Mouse (Mus musculus) neural tube, embryonic 13.5 days (tissue): ENCODE results near the gene Pax7. TPM values are rescaled to one million over a fixed set of nuclear protein-coding genes. Genes with fewer than 3 reads are reported as not detected.

Experiments used
- ATAC-seq: fragments of 200-750 bp; cut with Nextera tagmentation; 2 replicates; pipeline ENCODE4 v1.8.0; 2017; ENCODE audit warnings: low read depth, mild to moderate bottlenecking, moderate TSS enrichment, moderate library complexity
- H3K27ac ChIP-seq: fragments of 300-500 bp; sonication (generic); replicated peaks from 2 replicates; pipeline ENCODE4 v1.5.1; 2015; ENCODE audit warnings: moderate library complexity, mild to moderate bottlenecking, inconsistent platforms
- H3K27me3 ChIP-seq: fragments of 300-500 bp; sonication (generic); 2 replicates; pipeline ENCODE4 v1.6.1; 2015; ENCODE audit warnings: mild to moderate bottlenecking, inconsistent platforms
- H3K36me3 ChIP-seq: fragments of 300-500 bp; sonication (generic); 2 replicates; pipeline ENCODE4 v1.6.1; 2015; ENCODE audit warnings: mild to moderate bottlenecking, inconsistent platforms
- H3K4me1 ChIP-seq: fragments of 300-500 bp; sonication (generic); replicated peaks from 2 replicates; pipeline ENCODE4 v1.6.1; 2015; ENCODE audit warnings: inconsistent platforms
- H3K4me2 ChIP-seq: fragments of 300-500 bp; sonication (generic); 2 replicates; pipeline ENCODE4 v1.6.1; 2015; ENCODE audit warnings: inconsistent platforms, mild to moderate bottlenecking, moderate library complexity
- H3K4me3 ChIP-seq: fragments of 300-500 bp; sonication (generic); 2 replicates; pipeline ENCODE4 v1.5.1; 2015; ENCODE audit warnings: mild to moderate bottlenecking, inconsistent platforms
- H3K9ac ChIP-seq: fragments of 300-500 bp; sonication (generic); 2 replicates; pipeline ENCODE4 v1.6.1; 2015; ENCODE audit warnings: moderate library complexity, mild to moderate bottlenecking, inconsistent platforms
- H3K9me3 ChIP-seq: fragments of 300-500 bp; sonication (generic); 2 replicates; pipeline ENCODE4 v1.6.1; 2016; ENCODE audit warnings: inconsistent platforms
- WGBS: fragments of 180-500 bp; shearing (Covaris S2); methylation state at CpG from one replicate; pipeline ENCODE4 v1.1.7; 2015; 5-methylcytosine and 5-hydroxymethylcytosine counted together
- polyA plus RNA-seq: library from polyadenylated mRNA; unstranded; fragments of >200 nt; fragmentation: Nextera tagmentation; extraction: Ambion mirVana; gene quantifications from 2 replicates; pipeline ENCODE4 v1.2.1, GENCODE M21; 2015

Pax7 gene
- polyA plus RNA-seq: 0.50 and 0.70 TPM in 2 replicates

DNA sequence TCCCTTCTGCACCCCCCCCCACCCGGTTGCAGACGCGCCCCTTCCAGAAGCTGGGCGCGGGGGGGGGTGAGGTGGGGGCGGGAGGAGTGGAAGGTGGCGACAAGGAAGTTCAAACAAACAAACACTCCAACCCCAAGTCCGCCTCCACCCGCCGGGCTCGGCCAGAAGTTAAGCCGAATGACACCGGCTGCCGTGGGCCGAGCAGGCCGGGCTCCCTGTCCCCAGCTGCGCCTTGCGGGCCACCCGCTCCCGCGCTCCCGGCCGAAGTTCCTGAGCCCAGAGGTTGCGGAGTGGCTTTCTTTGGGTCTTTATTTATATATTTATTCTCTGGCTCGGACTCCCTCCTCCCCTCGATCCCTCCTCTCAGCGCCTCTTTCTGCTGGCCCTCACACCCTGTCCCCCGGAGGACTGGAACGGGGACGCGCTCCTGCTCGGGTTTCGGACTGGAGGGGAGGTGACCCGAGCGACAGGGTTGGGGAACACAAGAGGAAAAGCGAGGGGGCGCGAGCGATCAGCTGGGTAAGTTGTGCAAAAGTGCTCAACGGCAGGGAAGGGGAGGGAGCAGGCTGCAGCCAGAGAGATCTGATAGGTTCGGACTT lies at the start of gene Pax7:
Gene Pax7, minus strand, starts transcription at position 493 of the 599 bp plus-strand sequence.
- under 1% methylated on average over 36 of the region's 41 CpGs for WGBS
- Histone ChIP-seq H3K36me3 (no peaks in the 10 kb centered on the region), H3K4me3 (peak within 1 kb of the TSS; percentile 39), H3K27ac (peak within 1 kb of the TSS; percentile 59; the same call in 1 of the 2 replicates), H3K4me1 (peaks cover 97% of the 10 kb centered on the region), H3K9ac (peak within 1 kb of the TSS; percentile 59), H3K27me3 (peaks cover 97% of the 10 kb centered on the region), H3K9me3 (no peaks in the 10 kb centered on the region), H3K4me2 (peak within 1 kb of the TSS; percentile 58)
- no peak for ATAC-seq

GRCm38 (mm10) chr4:139881796-139882195 lies 48.5 kb upstream of the Pax7 start:
- Histone ChIP-seq H3K4me3 (no peak overlapping the region), H3K4me2 (no peak overlapping the region), H3K36me3 (no peaks in the 10 kb centered on the region), H3K27ac (no peak overlapping the region), H3K4me1 (no peaks in the 10 kb centered on the region), H3K9ac (no peak overlapping the region), H3K9me3 (no peaks in the 10 kb centered on the region), H3K27me3 (no peaks in the 10 kb centered on the region; the same call in 1 of the 2 replicates)
- no peak for ATAC-seq

- WGBS: 73% methylated on average over 7 of the region's 7 CpGs
- no peak overlapping the region for H3K4me2 ChIP-seq
Measured at GRCm38 (mm10) chr4:139879324-139879723, 46.0 kb upstream of the Pax7 start.

DNA sequence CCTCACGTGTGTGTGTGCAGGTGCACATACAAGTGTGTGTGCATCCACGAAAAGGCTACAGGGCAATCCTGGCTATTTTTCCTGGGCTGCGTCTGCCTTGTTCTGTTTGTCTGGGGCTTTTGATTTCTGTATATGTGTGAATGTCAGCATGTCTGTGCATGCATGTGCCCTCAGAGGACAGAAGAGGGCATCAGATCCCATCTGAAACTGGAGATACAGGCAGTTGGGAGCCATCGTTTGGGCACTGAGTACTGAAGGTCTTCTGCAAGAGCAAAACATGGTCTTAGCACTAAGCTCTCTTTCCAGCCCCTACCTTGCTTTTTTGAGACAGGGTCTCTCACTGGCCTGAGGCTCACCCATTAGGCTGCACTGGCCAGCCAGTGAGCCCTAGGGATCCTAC lies 45.1 kb upstream of the Pax7 start:
- Histone ChIP-seq H3K4me3 (no peak overlapping the region), H3K4me1 (no peaks in the 10 kb centered on the region), H3K27me3 (no peaks in the 10 kb centered on the region; the same call in 1 of the 2 replicates), H3K9me3 (no peaks in the 10 kb centered on the region; the same call in 1 of the 2 replicates), H3K36me3 (no peaks in the 10 kb centered on the region), H3K9ac (no peak overlapping the region), H3K27ac (no peak overlapping the region), H3K4me2 (no peak overlapping the region)
- 69% methylated on average over 4 of the region's 4 CpGs for WGBS
- no peak for ATAC-seq

More at GRCm38 (mm10) chr4:139879324-139879723, 46.0 kb upstream of the Pax7 start:
- no peak for ATAC-seq
- Histone ChIP-seq H3K36me3 (no peaks in the 10 kb centered on the region), H3K9ac (no peak overlapping the region), H3K4me3 (no peak overlapping the region), H3K27me3 (no peaks in the 10 kb centered on the region; the same call in 1 of the 2 replicates), H3K9me3 (no peaks in the 10 kb centered on the region), H3K27ac (no peak overlapping the region), H3K4me1 (no peaks in the 10 kb centered on the region)

- no peaks in the 10 kb centered on the region; the same call in 1 of the 2 replicates for H3K9me3 ChIP-seq
- no peak overlapping the region for H3K27ac ChIP-seq
- H3K9ac ChIP-seq: no peak overlapping the region
- H3K27me3 ChIP-seq: no peaks in the 10 kb centered on the region; the same call in 1 of the 2 replicates
- no peak overlapping the region for H3K4me3 ChIP-seq
- no peaks in the 10 kb centered on the region for H3K4me1 ChIP-seq
- ATAC-seq: peak; percentile 75; the same call in 1 of the 2 replicates
- 12% methylated on average over 4 of the region's 4 CpGs for WGBS
- H3K36me3 ChIP-seq: no peaks in the 10 kb centered on the region
- H3K4me2 ChIP-seq: no peak overlapping the region
Measured at GRCm38 (mm10) chr4:139877269-139877668, 43.9 kb upstream of the Pax7 start.

DNA sequence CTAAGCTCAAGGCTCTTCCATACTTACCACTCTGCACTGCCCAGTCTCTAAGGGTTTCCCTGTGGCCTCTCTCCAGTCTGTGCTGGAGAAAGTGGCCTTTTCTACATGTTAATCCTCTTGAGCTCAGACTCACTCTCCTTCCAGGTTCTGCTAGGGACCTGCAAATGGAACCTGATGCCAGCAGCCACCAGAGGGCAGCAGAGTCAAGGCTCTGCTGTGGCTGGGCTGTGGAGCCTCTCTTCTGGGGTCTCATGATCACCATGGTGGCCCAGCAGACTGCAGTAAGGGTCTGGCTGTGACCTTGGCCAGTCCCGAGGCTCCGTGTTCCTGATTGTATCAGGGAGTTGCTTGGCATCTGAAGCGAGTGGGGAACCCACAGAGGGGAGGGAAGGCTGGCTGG lies 39.3 kb upstream of the Pax7 start:
- H3K27ac ChIP-seq: no peak overlapping the region
- H3K4me1 ChIP-seq: no peaks in the 10 kb centered on the region
- no peaks in the 10 kb centered on the region for H3K36me3 ChIP-seq
- no peaks in the 10 kb centered on the region; the same call in 1 of the 2 replicates for H3K9me3 ChIP-seq
- H3K27me3 ChIP-seq: no peaks in the 10 kb centered on the region
- no peak overlapping the region for H3K4me3 ChIP-seq
- peak; percentile 70; the same call in 1 of the 2 replicates for ATAC-seq
- H3K4me2 ChIP-seq: no peak overlapping the region
- no peak overlapping the region for H3K9ac ChIP-seq
- WGBS: 9% methylated on average over 3 of the region's 3 CpGs

GRCm38 (mm10) chr4:139871699-139872098 lies 38.4 kb upstream of the Pax7 start:
- Histone ChIP-seq H3K27ac (no peak overlapping the region), H3K9me3 (no peaks in the 10 kb centered on the region; the same call in 1 of the 2 replicates), H3K4me1 (no peaks in the 10 kb centered on the region), H3K4me2 (no peak overlapping the region), H3K27me3 (no peaks in the 10 kb centered on the region), H3K9ac (no peak overlapping the region), H3K36me3 (no peaks in the 10 kb centered on the region), H3K4me3 (no peak overlapping the region)
- peak; percentile 44; the same call in 1 of the 2 replicates for ATAC-seq
- 20% methylated on average over 12 of the region's 12 CpGs for WGBS

- WGBS: 90% methylated on average over 1 of the region's 1 CpGs
- H3K9me3 ChIP-seq: 0 out of 2 replicates have a peak, but pooled peaks cover 4% of the 10 kb centered on the region
- peaks cover 11% of the 10 kb centered on the region for H3K27me3 ChIP-seq
- H3K36me3 ChIP-seq: no peaks in the 10 kb centered on the region
- no peak overlapping the region for H3K4me2 ChIP-seq
- H3K4me3 ChIP-seq: no peak overlapping the region
- ATAC-seq: no peak
- H3K9ac ChIP-seq: no peak overlapping the region
- no peaks in the 10 kb centered on the region for H3K4me1 ChIP-seq
- no peak overlapping the region for H3K27ac ChIP-seq
Measured at GRCm38 (mm10) chr4:139863218-139863617, 29.9 kb upstream of the Pax7 start.

DNA sequence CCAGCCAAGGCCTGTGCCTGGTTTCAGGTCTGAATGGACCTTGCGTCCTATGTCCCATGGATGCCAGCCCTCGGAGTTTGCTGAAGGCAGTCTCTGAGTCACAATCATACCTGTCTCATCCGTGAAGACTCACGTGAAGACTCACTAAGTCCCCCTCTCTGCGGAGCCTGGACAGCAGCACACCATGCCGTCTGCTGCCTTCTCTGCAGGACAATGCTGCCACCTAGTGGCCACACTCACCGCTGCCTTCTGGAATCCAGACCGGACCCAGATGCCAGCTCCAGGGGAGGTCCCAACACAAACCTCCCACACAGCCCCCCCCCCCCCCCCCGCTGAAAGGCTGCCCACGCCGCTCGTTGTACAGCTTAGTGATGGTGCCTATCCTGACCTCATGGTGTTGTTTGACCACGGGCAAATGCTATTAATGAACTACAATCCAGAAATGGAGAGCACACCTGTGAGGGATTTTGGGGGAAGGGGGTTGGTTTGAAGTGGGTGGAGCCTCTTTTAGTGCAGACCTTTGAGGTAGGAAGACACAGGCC lies 25.4 kb upstream of the Pax7 start:
- Histone ChIP-seq H3K36me3 (no peaks in the 10 kb centered on the region), H3K4me1 (no peaks in the 10 kb centered on the region), H3K27ac (no peak overlapping the region), H3K4me2 (no peak overlapping the region), H3K27me3 (peaks cover 44% of the 10 kb centered on the region), H3K9ac (no peak overlapping the region), H3K9me3 (0 out of 2 replicates have a peak, but pooled peaks cover 4% of the 10 kb centered on the region), H3K4me3 (no peak overlapping the region)
- 2% methylated on average over 13 of the region's 13 CpGs for WGBS
- peak; percentile 83; the same call in 1 of the 2 replicates for ATAC-seq

- 1% methylated on average over 24 of the region's 25 CpGs for WGBS
- H3K4me1 ChIP-seq: peaks cover 14% of the 10 kb centered on the region
- no peak overlapping the region for H3K4me3 ChIP-seq
- peak; percentile 69; the same call in 1 of the 2 replicates for ATAC-seq
- peak overlapping the region; percentile 27 for H3K4me2 ChIP-seq
- no peaks in the 10 kb centered on the region for H3K9me3 ChIP-seq
- peaks cover 82% of the 10 kb centered on the region for H3K27me3 ChIP-seq
- no peak overlapping the region for H3K9ac ChIP-seq
- no peaks in the 10 kb centered on the region for H3K36me3 ChIP-seq
- H3K27ac ChIP-seq: no peak overlapping the region
Measured at GRCm38 (mm10) chr4:139852219-139853035, 19.1 kb upstream of the Pax7 start.

- H3K36me3 ChIP-seq: no peaks in the 10 kb centered on the region
- peaks cover 82% of the 10 kb centered on the region for H3K27me3 ChIP-seq
- ATAC-seq: no peak
- H3K27ac ChIP-seq: no peak overlapping the region
- H3K9ac ChIP-seq: no peak overlapping the region
- H3K9me3 ChIP-seq: no peaks in the 10 kb centered on the region
- H3K4me3 ChIP-seq: no peak overlapping the region
- no peak overlapping the region for H3K4me2 ChIP-seq
- H3K4me1 ChIP-seq: peaks cover 14% of the 10 kb centered on the region
- 15% methylated on average over 15 of the region's 15 CpGs for WGBS
Measured at GRCm38 (mm10) chr4:139851387-139851786, 18.1 kb upstream of the Pax7 start.
